Mouse (Mus musculus) C2C12 (cell line): Measurements from ENCODE around the gene Hba-a2.

ENCODE experiments used
- CEBPB ChIP-seq: IDR thresholded peaks from one replicate; pipeline ENCODE4 v1.6.1; 2011; ENCODE audit warnings: low read depth, mild to moderate bottlenecking, control low read depth, moderate library complexity
- CTCF ChIP-seq: IDR thresholded peaks from one replicate; pipeline ENCODE4 v1.5.1; 2011; ENCODE audit not compliant: control insufficient read depth, insufficient read depth, insufficient read length
- FOSL1 ChIP-seq: IDR thresholded peaks from one replicate; pipeline ENCODE4 v1.8.0; 2011; ENCODE audit warnings: mild to moderate bottlenecking, low read length; ENCODE audit not compliant: poor library complexity, insufficient read depth, severe bottlenecking
- MAX ChIP-seq: IDR thresholded peaks from one replicate; pipeline ENCODE4 v1.6.1; 2011; ENCODE audit warnings: mild to moderate bottlenecking, control low read depth
- MYOG ChIP-seq: IDR thresholded peaks from one replicate; pipeline ENCODE4 v1.6.1; 2011; ENCODE audit not compliant: control insufficient read depth, insufficient read length; ENCODE audit errors: extremely low read depth
- USF1 ChIP-seq: IDR thresholded peaks from one replicate; pipeline ENCODE4 v1.6.1; 2011; ENCODE audit warnings: low read depth, mild to moderate bottlenecking, control low read depth, moderate library complexity

DNA sequence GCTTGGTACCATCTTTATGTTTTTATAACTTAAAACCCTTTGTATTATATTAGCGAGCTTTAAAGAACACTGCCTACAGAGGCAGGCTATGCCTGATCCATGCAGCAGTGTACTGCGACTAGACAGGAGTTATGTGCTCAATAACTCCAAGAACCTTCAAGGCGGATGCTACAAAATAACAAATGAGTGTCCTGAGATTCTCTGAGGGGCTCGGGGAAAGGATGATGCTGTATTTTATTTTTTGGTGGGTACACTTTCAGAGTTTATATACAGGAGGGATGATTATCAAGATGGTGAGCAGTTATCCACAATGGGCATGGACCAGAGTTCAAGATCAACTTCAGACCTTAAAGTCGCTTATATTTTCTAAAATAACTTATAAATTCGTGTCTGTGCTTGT lies 29.5 kb upstream of the Hba-a2 start:
- no peak for TF ChIP-seq CEBPB
- TF ChIP-seq USF1: no peak
- no peak for TF ChIP-seq CTCF
- no peak for TF ChIP-seq MAX
- no peak for TF ChIP-seq FOSL1
- TF ChIP-seq MYOG: no peak
